Mouse (Mus musculus) liver, embryonic 14.5 days (tissue): ENCODE measurements around the gene Tbrg4.

Experiments used
- CTCF ChIP-seq: IDR thresholded peaks from 2 replicates; pipeline ENCODE4 v1.5.1; 2016; ENCODE audit warnings: antibody characterized with exemption, low read depth, control low read depth
- EP300 ChIP-seq: IDR thresholded peaks from 2 replicates; pipeline ENCODE4 v1.6.1; 2016; ENCODE audit warnings: antibody characterized with exemption, low read depth

DNA sequence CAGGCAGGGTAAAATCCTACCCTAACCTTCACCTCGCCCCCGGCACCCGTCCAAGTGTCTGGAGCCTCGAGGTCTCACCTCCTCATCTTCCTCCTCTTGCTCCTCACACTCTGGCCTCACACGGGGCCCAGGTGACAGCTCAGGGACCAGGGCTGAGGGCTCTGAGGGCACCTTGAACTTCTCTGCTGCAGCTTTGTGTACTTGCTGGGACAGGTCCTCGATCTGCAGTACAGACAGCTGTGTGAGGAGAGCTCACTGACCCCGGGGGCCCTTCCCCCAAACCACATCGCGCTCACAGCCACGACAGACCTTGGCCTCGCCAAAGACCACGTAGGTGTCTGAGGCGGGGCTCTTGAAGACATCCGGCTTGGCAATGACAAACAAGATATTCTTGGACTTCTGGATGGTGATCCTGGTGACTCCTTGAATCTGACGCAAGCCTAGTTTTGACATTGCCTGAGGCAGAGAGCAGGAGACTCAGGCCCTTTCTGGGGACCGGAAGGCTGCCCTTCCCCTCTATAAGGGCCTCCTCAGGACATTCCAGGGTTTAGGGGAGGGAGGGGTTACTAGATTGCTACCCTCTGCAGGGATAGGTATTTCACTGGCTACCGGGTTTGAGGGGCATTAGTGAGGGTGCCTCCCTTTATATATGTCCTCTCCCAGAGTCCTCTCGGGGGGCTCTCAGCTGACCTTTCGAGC lies 27.5 kb downstream of the Tbrg4 start:
- TF ChIP-seq CTCF = no peak
- no peak for TF ChIP-seq EP300
